Mouse (Mus musculus) gonadal fat pad, adult 2 months (tissue): ENCODE data around the gene Mapk10. TPM values are rescaled to one million over a fixed set of nuclear protein-coding genes. Genes with fewer than 3 reads are reported as not detected.

Source experiments
- DNase-seq: peaks from one replicate; pipeline ENCODE4 v3.0.0-alpha.2; 2012; ENCODE audit warnings: low read depth
- polyA plus RNA-seq: library from polyadenylated mRNA; depleted of rRNA; stranded (reverse); fragments of >200 nt; gene quantifications from 2 replicates; pipeline ENCODE4 v1.2.3, GENCODE M21; 2012; rRNA removed

Mapk10 gene
- polyA plus RNA-seq, 1 experiment: 0.99 TPM

DNA sequence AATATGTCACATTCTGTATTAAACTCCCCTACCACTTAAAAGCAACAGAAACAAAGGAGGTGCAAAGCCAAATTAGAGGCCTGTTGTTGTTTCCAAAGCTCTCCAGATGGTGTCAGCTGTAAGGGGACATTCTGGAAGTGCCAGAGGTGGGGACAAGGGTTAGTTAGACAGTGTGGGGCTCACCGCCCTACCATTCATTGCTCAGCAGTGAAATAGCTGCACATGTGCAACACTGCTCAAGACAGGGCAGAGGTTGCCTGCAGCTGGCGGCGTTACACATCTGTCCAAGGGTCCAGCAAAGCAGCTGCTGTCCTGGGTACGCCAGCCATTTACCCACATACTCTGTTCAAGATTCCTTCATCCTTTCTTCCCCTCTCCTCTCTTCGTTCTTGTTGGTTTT lies 342.9 kb downstream of the Mapk10 start:
- no peak for DNase-seq

DNA sequence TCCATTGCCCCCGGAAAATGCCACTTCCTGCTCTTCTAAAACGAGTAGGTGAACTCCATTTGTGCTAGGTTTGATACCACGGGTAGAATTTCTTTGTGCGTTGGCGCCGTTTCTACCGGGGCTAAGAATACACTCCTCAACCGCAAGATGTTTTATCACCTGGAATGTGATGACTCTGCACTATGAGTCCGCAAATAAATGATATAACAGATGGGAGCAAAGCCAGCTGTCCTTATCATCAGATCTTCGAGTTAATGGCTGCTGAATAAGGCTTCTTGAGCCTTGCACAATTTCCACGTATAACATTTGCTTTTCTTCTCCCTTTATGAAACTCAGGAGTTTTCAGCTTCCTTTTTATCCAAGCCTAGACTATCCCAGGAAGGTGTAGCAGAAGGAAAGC lies 351.4 kb downstream of the Mapk10 start:
- no peak for DNase-seq

- DNase-seq: no peak
Observed at GRCm38 (mm10) chr5:102858047-102858446, 353.1 kb downstream of the Mapk10 start.

Other genes with a start within 250 kb of the Mapk10 start
- gene Ptpn13, start 213.9 kb upstream of the Mapk10 start, polyA plus RNA-seq: 25.9 and 26.4 TPM in 2 replicates